Mouse (Mus musculus) CH12.LX (cell line): ENCODE data around the gene Adam17. TPM values are rescaled to one million over a fixed set of nuclear protein-coding genes. Genes with fewer than 3 reads are reported as not detected.

Experiments used
- DNase-seq: peaks from one replicate; pipeline ENCODE4 v3.0.0-alpha.2; 2013; ENCODE audit errors: extremely low read depth
- H3K27ac ChIP-seq: 2 replicates; pipeline ENCODE4 v1.5.1; 2012; ENCODE audit warnings: low read depth, mild to moderate bottlenecking, control low read depth, moderate library complexity; ENCODE audit not compliant: insufficient read depth
- H3K27me3 ChIP-seq: replicated peaks from 2 replicates; pipeline ENCODE3; 2012; ENCODE audit warnings: inconsistent platforms
- H3K36me3 ChIP-seq, 2 experiments: replicated peaks in 1 of 2; 2 replicates each; pipeline versions ENCODE3 to v1.6.1; 2012; ENCODE audit warnings: inconsistent platforms in 1 of 2, low read length in 1 of 2, mild to moderate bottlenecking in 1 of 2, mixed read lengths in 1 of 2, moderate library complexity in 1 of 2; ENCODE audit not compliant: control insufficient read depth in 1 of 2, insufficient read depth in 1 of 2
- H3K4me1 ChIP-seq, 2 experiments: 2 replicates each; pipeline ENCODE4 v1.6.1; 2012; ENCODE audit warnings: inconsistent platforms in 1 of 2, moderate library complexity in 1 of 2; ENCODE audit not compliant: insufficient read depth in 2 of 2, control insufficient read depth in 1 of 2
- H3K4me2 ChIP-seq: 2 replicates; pipeline ENCODE4 v1.6.1; 2012; ENCODE audit warnings: low read depth, mild to moderate bottlenecking, control low read depth; ENCODE audit not compliant: poor library complexity, insufficient read depth, severe bottlenecking
- H3K4me3 ChIP-seq, 3 experiments: fragments of 150-350 bp in 1 of 3; sonication (generic) in 1 of 3; replicated peaks in 1 of 3; 2 replicates each; pipeline versions ENCODE3 to v1.5.1; 2011 to 2012; ENCODE audit warnings: low read depth in 2 of 3, low read length in 2 of 3, mild to moderate bottlenecking in 2 of 3, moderate library complexity in 2 of 3, control low read depth in 1 of 3, improper control_type of control experiment in 1 of 3, inconsistent platforms in 1 of 3, mixed read lengths in 1 of 3; ENCODE audit not compliant: poor library complexity in 1 of 3
- H3K79me2 ChIP-seq: replicated peaks from 2 replicates; pipeline ENCODE4 v1.6.1; 2012; ENCODE audit warnings: mild to moderate bottlenecking, moderate library complexity; ENCODE audit not compliant: control insufficient read depth, poor library complexity, insufficient read depth, severe bottlenecking; ENCODE audit errors: extremely low read depth
- H3K9ac ChIP-seq: 2 replicates; pipeline ENCODE4 v1.6.1; 2012; ENCODE audit warnings: low read depth, mild to moderate bottlenecking, control low read depth, moderate library complexity; ENCODE audit not compliant: insufficient read depth
- H3K9me3 ChIP-seq: replicated peaks from 2 replicates; pipeline ENCODE3; 2012; ENCODE audit warnings: low read length, inconsistent platforms, mixed read lengths
- BHLHE40 ChIP-seq: IDR thresholded peaks from 2 replicates; pipeline ENCODE4 v1.6.1; 2011; ENCODE audit warnings: mild to moderate bottlenecking, low read depth, low read length, improper control_type of control experiment
- CHD2 ChIP-seq: IDR thresholded peaks from 2 replicates; pipeline ENCODE4 v1.6.1; 2011; ENCODE audit warnings: low read length, improper control_type of control experiment
- EP300 ChIP-seq: IDR thresholded peaks from 2 replicates; pipeline ENCODE4 v1.6.1; 2011; ENCODE audit warnings: low read length, improper control_type of control experiment
- ETS1 ChIP-seq: conservative IDR thresholded peaks from 2 replicates; pipeline ENCODE4 v1.6.1; 2012; ENCODE audit warnings: low read depth, mild to moderate bottlenecking, inconsistent platforms, low read length, improper control_type of control experiment, moderate library complexity
- KAT2A ChIP-seq: IDR thresholded peaks from 2 replicates; pipeline ENCODE4 v1.6.1; 2012; ENCODE audit warnings: low read length, improper control_type of control experiment, inconsistent platforms; ENCODE audit not compliant: insufficient replicate concordance
- MAX ChIP-seq: IDR thresholded peaks from 2 replicates; pipeline ENCODE4 v1.6.1; 2011; ENCODE audit warnings: low read length, improper control_type of control experiment
- MEF2A ChIP-seq: IDR thresholded peaks from 2 replicates; pipeline ENCODE4 v1.6.1; 2014; ENCODE audit warnings: low read depth, mild to moderate bottlenecking, inconsistent platforms, low read length, improper control_type of control experiment, borderline replicate concordance
- MXI1 ChIP-seq: IDR thresholded peaks from 2 replicates; pipeline ENCODE4 v1.6.1; 2011; ENCODE audit warnings: mild to moderate bottlenecking, low read depth, low read length, improper control_type of control experiment
- PAX5 ChIP-seq: IDR thresholded peaks from 2 replicates; pipeline ENCODE4 v1.6.1; 2012; ENCODE audit warnings: low read length, inconsistent platforms, mixed read lengths
- POLR2AphosphoS2 ChIP-seq: IDR thresholded peaks from 2 replicates; pipeline ENCODE4 v1.6.1; 2011; ENCODE audit warnings: low read depth, low read length, improper control_type of control experiment
- SMC3 ChIP-seq: IDR thresholded peaks from 2 replicates; pipeline ENCODE4 v1.6.1; 2011; ENCODE audit warnings: low read depth, low read length, improper control_type of control experiment
- TBP ChIP-seq: conservative IDR thresholded peaks from 2 replicates; pipeline ENCODE4 v1.6.1; 2011; ENCODE audit warnings: low read depth, low read length, improper control_type of control experiment
- USF2 ChIP-seq: conservative IDR thresholded peaks from 2 replicates; pipeline ENCODE4 v1.6.1; 2011; ENCODE audit warnings: low read depth, low read length, improper control_type of control experiment
- ZMIZ1 ChIP-seq: IDR thresholded peaks from 2 replicates; pipeline ENCODE4 v1.6.1; 2012; ENCODE audit warnings: low read depth, mild to moderate bottlenecking, inconsistent platforms, low read length, improper control_type of control experiment
- ZNF384 ChIP-seq: IDR thresholded peaks from 2 replicates; pipeline ENCODE4 v1.6.1; 2012; ENCODE audit warnings: low read depth, low read length, improper control_type of control experiment, inconsistent platforms
- dilution Hi-C: fragments of 300-500 bp; cut with MboI; formaldehyde crosslinking; loops from 2 replicates; pipeline ENCODE4 v1.14.3; 2020; ENCODE audit warnings: low sequenced_read_pairs; ENCODE audit not compliant: extremely low pct_unique_long_range_greater_than_20kb, extremely low pct_ligation_motif_present
- in situ Hi-C: fragments of 300-500 bp; cut with MboI; formaldehyde crosslinking; loops from 3 replicates; pipeline ENCODE4 v1.14.3; 2019; ENCODE audit warnings: low sequenced_read_pairs, low pct_ligation_motif_present, low pct_unique_long_range_greater_than_20kb, mixed read lengths
- polyA plus RNA-seq: library from polyadenylated mRNA; unstranded; fragments of >175 nt; gene quantifications from 2 replicates; pipeline ENCODE4 v1.2.1, GENCODE M21; 2012; ENCODE audit warnings: low read depth; ENCODE audit not compliant: insufficient read length
- total RNA-seq, 2 experiments: library from RNA; depleted of rRNA; stranded (reverse); fragments of 300-350 nt in 1 of 2; fragments of >200 nt in 1 of 2; gene quantifications; 2 replicates each; pipeline ENCODE4 v1.2.3; 2012 to 2014

Adam17 gene
- total and polyA plus RNA-seq, 3 experiments, result 47.5 to 60.1 (median 50.1) TPM

GRCm38 (mm10) chr12:21353681-21354080 lies 19.8 kb downstream of the Adam17 start:
- no peak for TF ChIP-seq SMC3
- TF ChIP-seq ETS1, result no peak
- no peak for TF ChIP-seq MXI1
- no peak for TF ChIP-seq ZMIZ1
- no peak for TF ChIP-seq CHD2
- no peak for TF ChIP-seq USF2
- no peaks in the 10 kb centered on the region for H3K27me3 ChIP-seq
- H3K4me2 ChIP-seq, result no peak overlapping the region
- no peak for DNase-seq
- peaks cover 4% of the 10 kb centered on the region; the same call in 1 of the 2 replicates for H3K79me2 ChIP-seq
- dilution Hi-C loops (no loop called here), in situ Hi-C loops (no loop called here)
- H3K9me3 ChIP-seq, result peaks cover 24% of the 10 kb centered on the region
- H3K4me1 ChIP-seq, result no peaks in the 10 kb centered on the region
- no peak overlapping the region for H3K27ac ChIP-seq
- peaks cover 49 to 82% of the 10 kb centered on the region in 2 experiments for H3K36me3 ChIP-seq
- H3K9ac ChIP-seq, result no peak overlapping the region
- no peak overlapping the region for H3K4me3 ChIP-seq

GRCm38 (mm10) chr12:21350113-21350876 lies 23.1 kb downstream of the Adam17 start:
- H3K4me2 ChIP-seq, result no peak overlapping the region
- H3K9ac ChIP-seq, result no peak overlapping the region
- H3K79me2 ChIP-seq, result 0 out of 2 replicates have a peak, but pooled peaks cover 2% of the 10 kb centered on the region
- dilution Hi-C loops, result no loop called here
- H3K9me3 ChIP-seq, result peaks cover 24% of the 10 kb centered on the region
- no peak for DNase-seq
- H3K4me3 ChIP-seq, result no peak overlapping the region
- TF ChIP-seq MEF2A, result no peak
- TF ChIP-seq EP300, result no peak
- TF ChIP-seq MAX, result no peak
- no peak for TF ChIP-seq BHLHE40
- TF ChIP-seq ETS1, result no peak
- no peak for TF ChIP-seq ZNF384
- TF ChIP-seq POLR2AphosphoS2, result no peak
- no peak for TF ChIP-seq PAX5
- TF ChIP-seq KAT2A, result no peak
- TF ChIP-seq TBP, result no peak
- peaks cover 50 to 79% of the 10 kb centered on the region in 2 experiments for H3K36me3 ChIP-seq
- peaks cover 0 to 7% of the 10 kb centered on the region in 2 experiments; a peak in 1 of 4 replicates for H3K4me1 ChIP-seq
- H3K27me3 ChIP-seq, result no peaks in the 10 kb centered on the region
- H3K27ac ChIP-seq, result no peak overlapping the region
- in situ Hi-C loops, result no loop called here
